Mouse (Mus musculus) small intestine, adult 2 months (tissue): Measurements from ENCODE around the gene Ankrd66.

Experiments used
- CTCF ChIP-seq: fragments of 200-500 bp; IDR thresholded peaks from 2 replicates; pipeline ENCODE4 v1.5.1; 2012; ENCODE audit warnings: low read depth, mild to moderate bottlenecking, control low read depth, inconsistent platforms, low read length, moderate library complexity, mixed read lengths; ENCODE audit not compliant: insufficient replicate concordance, insufficient read length; ENCODE audit errors: extremely low read depth
- POLR2A ChIP-seq: fragments of 200-500 bp; IDR thresholded peaks from 2 replicates; pipeline ENCODE4 v1.6.1; 2012; ENCODE audit warnings: low read depth, mild to moderate bottlenecking, control low read depth, inconsistent platforms, low read length, moderate library complexity

- TF ChIP-seq POLR2A (no peak), CTCF (no peak)
These were observed 42.9 kb downstream of the Ankrd66 start for GRCm38 (mm10) chr17:43500513-43500912.
